Mouse (Mus musculus): Measurements from ENCODE around the gene Znrf3.

DNA sequence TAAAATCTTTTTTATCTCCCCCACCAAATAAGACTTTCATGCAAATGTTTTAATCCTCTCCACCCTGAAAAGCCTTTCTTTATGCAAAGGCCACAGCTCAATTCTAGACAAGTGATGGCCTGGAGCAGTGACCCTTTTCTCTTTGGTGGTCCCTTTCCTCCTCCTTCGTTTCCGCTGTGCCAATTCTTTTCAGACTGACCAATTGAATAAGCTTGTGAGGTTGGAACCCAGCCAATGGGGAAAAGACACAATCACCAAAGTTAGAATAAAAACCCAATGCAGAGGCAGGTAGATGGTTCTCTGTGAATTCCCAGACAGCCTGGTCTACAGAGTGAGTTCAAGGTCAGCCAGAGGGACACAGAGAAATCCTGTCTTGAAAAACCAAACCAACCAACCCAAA is 120.4 kb downstream of the Znrf3 start:
- TF ChIP-seq CTCF (IDR thresholded peaks at IDR 0.05; ENCODE audit: extremely low read depth, insufficient read depth, insufficient read length, insufficient replicate concordance), result no peak
- TF ChIP-seq POLR2A (IDR thresholded peaks at IDR 0.05; ENCODE audit: low read depth, low read length), result no peak
